In genomic region chr5:99252203-99253135, GRCm38 (mm10) we compare ENCODE assay signal across 8 mouse cellular contexts.
DNase-seq lines count a peak whose midpoint lies in the region; ATAC-seq and TF ChIP-seq lines count a peak whose summit lies in the region.

No protein-coding gene starts in this region.

- peaks cover 1% of the 10 kb centered on the region; the same call in 1 of the 2 replicates for H3K4me1 ChIP-seq in cortical plate, adult 2 months (ENCODE audit: control insufficient read depth, insufficient read depth, low read length)

- TF ChIP-seq CTCF in cortical plate, adult 2 months (IDR thresholded peaks at IDR 0.05; ENCODE audit: extremely low read depth, insufficient read depth, low read length) = no peak

- ATAC-seq in megakaryocyte, adult 5-6 weeks (ENCODE audit: poor library complexity, severe bottlenecking) = peak; percentile 90

- peak; percentile 75 for TF ChIP-seq POLR2A in cortical plate, adult 2 months (IDR thresholded peaks at IDR 0.05; ENCODE audit: extremely low read depth, insufficient read depth, low read length)

- peak; percentile 76 for DNase-seq in adipocyte (ENCODE audit: low spot score)
- DNase-seq in gastrocnemius, adult 8-10 months (ENCODE audit: low spot score in 2 of 2) = peak; percentile 85 to 87
- peak; percentile 95 for DNase-seq in induced T-regulatory cell, adult 2 months (ENCODE audit: low read depth)
- peak; percentile 93 to 96 for DNase-seq in left cerebral cortex, adult 8-10 months (ENCODE audit: low spot score in 2 of 2)
- DNase-seq in right cerebral cortex, adult 18-20 months = peak; percentile 97
- DNase-seq in urinary bladder, adult 2 months (ENCODE audit: low spot score) = peak; percentile 94

- peak overlapping the region; percentile 59 for H3K4me3 ChIP-seq in cortical plate, adult 2 months (ENCODE audit: insufficient read depth, low read length)

- peak overlapping the region; percentile 55 for H3K27ac ChIP-seq in cortical plate, adult 2 months (ENCODE audit: insufficient read depth, low read length)

Comparison
In these comparisons a context has a peak if more than half of its experiments do, and no peak if none do; other contexts are left out.
1. Peak in every context shown above with its lines: DNase-seq, ATAC-seq, H3K4me3 ChIP-seq and H3K27ac ChIP-seq.